ENCODE assay signal across 9 mouse cellular contexts in the genomic region with DNA sequence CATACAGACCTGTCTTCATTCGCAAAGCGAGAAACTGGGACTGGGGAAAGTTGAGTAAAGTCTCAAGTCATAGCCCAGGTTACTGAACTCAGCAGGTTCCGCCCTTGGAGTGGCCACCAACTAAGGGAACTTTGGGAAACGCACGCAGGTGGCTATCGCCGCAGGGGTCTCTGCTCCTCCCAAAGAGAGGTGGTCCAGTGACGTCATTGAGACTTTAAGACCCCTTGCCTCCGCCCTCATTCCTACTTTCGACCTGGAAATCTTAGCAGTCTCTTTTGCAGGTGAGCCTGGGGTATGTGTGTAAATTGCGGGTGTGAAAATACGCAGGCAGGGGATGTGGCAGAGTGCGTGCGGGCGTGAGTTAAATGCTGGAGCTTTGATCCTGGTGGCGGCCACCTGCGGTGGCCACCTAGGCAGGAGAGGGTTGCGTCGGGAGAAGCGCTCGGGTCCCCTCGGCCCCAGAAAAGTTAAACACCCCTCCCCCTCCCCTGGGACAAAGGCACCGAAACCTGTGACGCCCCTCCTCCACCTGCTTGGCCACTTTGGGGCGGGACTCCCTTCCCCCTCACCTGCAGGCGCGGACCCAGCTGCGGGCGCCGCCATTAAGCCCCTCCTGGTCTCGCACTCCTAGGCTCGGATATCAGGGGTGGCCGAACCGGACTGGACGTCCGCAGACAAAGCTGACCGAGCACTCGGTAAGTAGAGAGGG. TPM values are rescaled to one million over a fixed set of nuclear protein-coding genes. Genes with fewer than 3 reads are reported as not detected.
A peak's percentile ranks its signal among the peaks of the same experiment; 100 is the strongest.
DNase-seq lines count a peak whose midpoint lies in the region; ATAC-seq and TF ChIP-seq lines count a peak whose summit lies in the region.
"Had no signal": no experiment of that assay in that cellular context is flagged by ENCODE, and none has a peak within 500 bp of the region (broad histone marks: within the 10 kb centered on the region; RNA-seq: fewer than 3 reads in every experiment).

A gene (plus strand): TSS at position 123 of the 709 bp plus-strand sequence.

- peak within 1 kb of the TSS; percentile 45; the same call in 1 of the 2 replicates for H3K9ac ChIP-seq in embryonic facial prominence, embryonic 14.5 days (ENCODE audit: low read depth, low read length)
- H3K9ac ChIP-seq in intestine, embryonic 14.5 days (ENCODE audit: low read length) = peak within 1 kb of the TSS; percentile 40
- no peak within 1 kb of the TSS for H3K9ac ChIP-seq in midbrain, postnatal 0 days (replicated peaks; ENCODE audit: low read length, poor library complexity, severe bottlenecking)

- no peaks in the 10 kb centered on the region for H3K9me3 ChIP-seq in embryonic facial prominence, embryonic 14.5 days (ENCODE audit: control insufficient read depth, low read length)
- no peaks in the 10 kb centered on the region for H3K9me3 ChIP-seq in intestine, embryonic 14.5 days (ENCODE audit: control insufficient read depth, low read length)
- H3K9me3 ChIP-seq in midbrain, postnatal 0 days (ENCODE audit: low read length) = no peaks in the 10 kb centered on the region

- H3K27me3 ChIP-seq in kidney, adult 2 months (replicated peaks; ENCODE audit: control insufficient read depth, insufficient read depth, low read length) = no peaks in the 10 kb centered on the region
- H3K27me3 ChIP-seq in embryonic facial prominence, embryonic 14.5 days (replicated peaks; ENCODE audit: control insufficient read depth, insufficient read depth, low read length) = peaks cover 74% of the 10 kb centered on the region
- peaks cover 51% of the 10 kb centered on the region for H3K27me3 ChIP-seq in intestine, embryonic 14.5 days (replicated peaks; ENCODE audit: control insufficient read depth, insufficient read depth, low read length)
- H3K27me3 ChIP-seq in midbrain, postnatal 0 days (ENCODE audit: insufficient read depth, low read length) = peaks cover 42% of the 10 kb centered on the region

- no peaks in the 10 kb centered on the region for H3K36me3 ChIP-seq in kidney, adult 2 months (ENCODE audit: control insufficient read depth, insufficient read depth, low read length)
- no peaks in the 10 kb centered on the region for H3K36me3 ChIP-seq in embryonic facial prominence, embryonic 14.5 days (ENCODE audit: control insufficient read depth, insufficient read depth, low read length)
- no peaks in the 10 kb centered on the region for H3K36me3 ChIP-seq in intestine, embryonic 14.5 days (ENCODE audit: control insufficient read depth, insufficient read depth, low read length)
- no peaks in the 10 kb centered on the region for H3K36me3 ChIP-seq in midbrain, postnatal 0 days (ENCODE audit: insufficient read depth, low read length)

- H3K4me3 ChIP-seq in kidney, adult 2 months (ENCODE audit: insufficient read depth, low read depth, low read length) = peak within 1 kb of the TSS; percentile 8; the same call in 1 of the 2 replicates
- H3K4me3 ChIP-seq in embryonic facial prominence, embryonic 14.5 days (ENCODE audit: low read depth, low read length) = peak within 1 kb of the TSS; percentile 32
- peak within 1 kb of the TSS; percentile 36 for H3K4me3 ChIP-seq in intestine, embryonic 14.5 days (ENCODE audit: low read depth, low read length)
- peak within 1 kb of the TSS; percentile 19; the same call in 1 of the 2 replicates for H3K4me3 ChIP-seq in midbrain, postnatal 0 days (ENCODE audit: low read depth, low read length)

- no peak for TF ChIP-seq POLR2A in kidney, adult 2 months (IDR thresholded peaks at IDR 0.05; ENCODE audit: low read depth, low read length)

- TF ChIP-seq CTCF in kidney, adult 2 months (conservative IDR thresholded peaks at IDR 0.05; ENCODE audit: insufficient read depth, insufficient read length, low read depth, low read length) = no peak
- TF ChIP-seq CTCF in midbrain, postnatal 0 days (IDR thresholded peaks at IDR 0.05) = no peak

- no peak for ATAC-seq in embryonic facial prominence, embryonic 14.5 days (ENCODE audit: low read depth)
- ATAC-seq in intestine, embryonic 14.5 days (replicated peaks; ENCODE audit: low FRiP score, low TSS enrichment, low read depth) = no peak
- no peak for ATAC-seq in midbrain, postnatal 0 days (ENCODE audit: low FRiP score)
- ATAC-seq in cerebellum, adult (ENCODE audit: insufficient number of reproducible peaks, low FRiP score, low TSS enrichment) = no peak

- no peak within 1 kb of the TSS for H3K27ac ChIP-seq in kidney, adult 2 months (ENCODE audit: insufficient read depth, low read depth, low read length)
- peak within 1 kb of the TSS; percentile 28; the same call in 1 of the 2 replicates for H3K27ac ChIP-seq in embryonic facial prominence, embryonic 14.5 days (replicated peaks; ENCODE audit: low read depth, low read length)
- H3K27ac ChIP-seq in intestine, embryonic 14.5 days (ENCODE audit: low read depth) = peak within 1 kb of the TSS; percentile 36
- H3K27ac ChIP-seq in midbrain, postnatal 0 days (ENCODE audit: low read depth, low read length) = no peak within 1 kb of the TSS

- peak within 1 kb of the TSS; percentile 48 for H3K4me2 ChIP-seq in embryonic facial prominence, embryonic 14.5 days (ENCODE audit: low read depth, low read length)
- H3K4me2 ChIP-seq in intestine, embryonic 14.5 days (ENCODE audit: low read length) = peak within 1 kb of the TSS; percentile 35
- H3K4me2 ChIP-seq in midbrain, postnatal 0 days (ENCODE audit: low read depth, low read length, poor library complexity, severe bottlenecking) = peak within 1 kb of the TSS; percentile 39; the same call in 1 of the 2 replicates

- WGBS in kidney, adult 2 months = 7% methylated on average over 38 of the region's 38 CpGs
- WGBS in embryonic facial prominence, embryonic 14.5 days = 3% methylated on average over 29 of the region's 38 CpGs
- WGBS in intestine, embryonic 14.5 days = 3% methylated on average over 35 of the region's 38 CpGs
- whole genome bisulfite sequencing in midbrain, postnatal 0 days = 2% methylated on average over 38 of the region's 38 CpGs

- peaks cover 20% of the 10 kb centered on the region for H3K4me1 ChIP-seq in kidney, adult 2 months (ENCODE audit: control insufficient read depth, insufficient read depth, low read length)
- peaks cover 37% of the 10 kb centered on the region for H3K4me1 ChIP-seq in embryonic facial prominence, embryonic 14.5 days (ENCODE audit: control insufficient read depth, insufficient read depth, low read length)
- peaks cover 17% of the 10 kb centered on the region for H3K4me1 ChIP-seq in intestine, embryonic 14.5 days (replicated peaks; ENCODE audit: control insufficient read depth, insufficient read depth, low read length)
- peaks cover 13% of the 10 kb centered on the region for H3K4me1 ChIP-seq in midbrain, postnatal 0 days (ENCODE audit: insufficient read depth, low read length)

- DNase-seq in kidney, adult 2 months = no peak
- DNase-seq in kidney, adult 11 months = no peak
- no peak for DNase-seq in embryonic facial prominence, embryonic 14.5 days (ENCODE audit: low spot score)
- peak; percentile 75 for DNase-seq in intestine, embryonic 14.5 days (ENCODE audit: low spot score)
- no peak for DNase-seq in midbrain, postnatal 0 days (ENCODE audit: low spot score)
- no peak for DNase-seq in spleen, postnatal 36 days (ENCODE audit: low spot score in 2 of 2)
- no peak for DNase-seq in ovary, postnatal 14 days (ENCODE audit: low spot score)

RNA-seq across cellular contexts. Expression of the gene that starts here (rescaled TPM):
- 2.5 and 2.6 TPM in 2 replicates for polyA plus RNA-seq in kidney, adult 2 months (2012; rRNA removed)
- 17.0 and 22.6 TPM in 2 replicates for polyA plus RNA-seq in embryonic facial prominence, embryonic 14.5 days (2014; fragmentation: Nextera tagmentation; extraction: Ambion mirVana)
- 88.4 and 97.9 TPM in 2 replicates for polyA plus RNA-seq in intestine, embryonic 14.5 days (2014; fragmentation: Nextera tagmentation; extraction: Ambion mirVana)
- total RNA-seq in midbrain, postnatal 0 days (2014; rRNA removed) = 0.60 and 0.99 TPM in 2 replicates
- 0.31 and 0.56 TPM in 2 replicates for polyA plus RNA-seq in midbrain, postnatal 0 days (2015; fragmentation: Nextera tagmentation; extraction: Ambion mirVana)
- total RNA-seq: hematopoietic stem cell, adult 5-6 weeks had no signal

Comparison
In these comparisons a context has a peak if more than half of its experiments do, and no peak if none do; other contexts are left out.
1. H3K27ac ChIP-seq: peak in embryonic facial prominence, embryonic 14.5 days (single experiment) and intestine, embryonic 14.5 days (single experiment); none in kidney, adult 2 months (single experiment) and midbrain, postnatal 0 days (single experiment).
2. Peak in every context shown above with its lines, with median percentiles within 50 percentile points of each other: H3K4me3 ChIP-seq and H3K4me2 ChIP-seq.